Mouse (Mus musculus): ENCODE results near the gene Cdhr4.

DNA sequence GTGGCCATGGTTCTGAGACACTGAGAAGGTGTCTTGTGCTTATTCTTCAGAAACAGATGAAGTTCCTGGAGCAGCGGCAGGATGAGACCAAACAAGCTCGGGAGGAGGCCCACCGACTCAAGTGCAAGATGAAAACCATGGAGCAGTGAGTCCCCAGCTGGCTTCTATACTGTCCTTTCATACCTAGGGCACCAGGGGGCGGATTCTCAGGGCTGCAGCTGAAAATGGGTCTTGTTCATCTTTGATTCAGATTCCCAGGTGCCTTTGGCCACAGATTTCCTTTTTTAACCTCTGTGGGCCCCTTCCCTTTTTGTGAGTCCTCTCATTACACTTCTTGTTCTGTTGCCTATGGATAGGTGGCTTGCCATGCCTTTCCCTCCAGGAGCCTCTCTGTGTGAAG is 31.4 kb upstream of the Cdhr4 start:
- no peak for TF ChIP-seq CTCF (IDR thresholded peaks at IDR 0.05; ENCODE audit: borderline replicate concordance, insufficient read depth, low read depth, low read length)
- no peak for TF ChIP-seq POLR2A (IDR thresholded peaks at IDR 0.05; ENCODE audit: borderline replicate concordance, insufficient read depth, low read length)

Data from cerebellum, adult 2 months (tissue).